Mouse (Mus musculus): ENCODE measurements around the gene Slco2b1.

Gene Slco2b1

DNA sequence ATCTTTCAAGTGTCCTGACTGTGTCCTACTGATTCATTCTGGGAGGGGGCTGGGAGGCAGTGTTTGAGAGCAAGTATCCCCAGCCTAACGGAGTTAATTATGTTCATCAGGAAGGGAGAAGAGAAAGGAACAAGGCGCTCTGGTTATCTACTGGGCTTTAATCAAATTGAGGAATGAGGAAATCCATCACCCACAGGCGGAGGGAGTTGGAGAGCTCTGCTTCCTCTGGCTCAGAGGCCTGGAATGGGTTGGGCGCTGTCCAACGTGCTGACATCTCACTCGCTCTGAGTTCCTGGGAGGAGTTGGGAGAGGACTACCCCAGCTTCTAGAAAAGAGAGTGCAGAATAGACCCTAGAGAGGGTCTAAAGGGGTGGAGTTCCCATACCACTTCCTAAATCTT lies 62.5 kb downstream of the Slco2b1 start:
- peak; percentile 83 for DNase-seq (ENCODE audit: low spot score)

DNA sequence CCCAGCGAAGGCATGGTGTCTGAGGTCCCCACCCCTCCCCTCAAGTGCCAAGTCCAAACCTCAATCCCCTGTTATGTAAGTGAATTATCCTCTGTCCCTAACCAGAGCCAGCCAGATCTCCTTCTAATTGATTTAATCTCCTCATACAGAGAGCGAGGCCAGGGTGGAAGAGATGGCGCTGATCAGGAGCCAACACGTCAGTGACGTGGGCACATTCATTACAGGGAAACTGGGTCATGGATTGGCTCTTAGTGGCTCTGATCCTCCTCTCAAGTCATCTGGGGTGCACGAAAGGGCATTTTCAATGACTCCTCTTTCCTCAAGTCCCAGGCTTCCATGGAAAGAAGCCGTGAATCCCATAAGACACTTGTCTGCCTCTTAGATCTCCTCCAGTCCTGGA lies 66.4 kb downstream of the Slco2b1 start:
- DNase-seq (ENCODE audit: low spot score) = no peak

DNA sequence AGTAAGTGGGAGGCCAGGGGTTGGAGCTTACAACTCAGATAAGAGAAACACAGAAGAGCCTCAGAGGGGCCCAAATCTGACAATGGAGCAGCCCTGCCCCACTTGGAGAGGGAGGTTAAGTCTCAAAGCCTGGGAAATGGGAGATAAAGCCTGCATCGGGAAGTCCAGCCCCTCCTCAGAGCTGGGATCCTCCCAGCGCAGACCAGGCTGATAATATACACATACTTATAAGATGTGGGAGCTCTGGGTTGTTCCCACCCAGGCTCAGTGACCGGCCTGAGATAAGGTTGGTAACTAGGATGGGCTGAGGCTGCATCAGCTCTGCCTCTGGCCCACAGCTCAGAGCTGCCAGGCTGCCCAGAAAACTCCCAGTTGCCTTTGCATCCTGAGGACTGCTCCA lies 69.1 kb downstream of the Slco2b1 start:
- DNase-seq (ENCODE audit: low spot score) = no peak

DNA sequence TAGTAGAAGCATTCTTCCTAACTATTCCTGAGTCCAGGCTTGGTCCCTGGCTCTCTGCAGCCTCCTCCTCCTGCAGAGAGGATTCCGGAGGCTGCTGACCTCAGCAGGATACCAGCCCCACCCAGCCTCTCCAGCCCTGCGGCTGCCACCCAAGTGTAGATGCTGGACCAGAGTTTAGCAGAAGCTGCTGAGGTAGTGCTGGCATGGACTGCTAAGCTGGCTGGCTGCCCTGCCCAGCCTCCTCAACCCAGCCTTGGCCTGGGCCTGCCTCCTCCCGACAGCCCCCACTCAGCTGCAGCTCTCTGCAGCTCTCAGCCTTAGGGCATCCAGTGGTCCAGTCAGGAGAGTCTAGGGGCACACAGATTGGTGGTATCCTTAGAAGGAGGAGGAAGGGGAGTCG lies 69.9 kb downstream of the Slco2b1 start:
- no peak for DNase-seq (ENCODE audit: low spot score)

DNA sequence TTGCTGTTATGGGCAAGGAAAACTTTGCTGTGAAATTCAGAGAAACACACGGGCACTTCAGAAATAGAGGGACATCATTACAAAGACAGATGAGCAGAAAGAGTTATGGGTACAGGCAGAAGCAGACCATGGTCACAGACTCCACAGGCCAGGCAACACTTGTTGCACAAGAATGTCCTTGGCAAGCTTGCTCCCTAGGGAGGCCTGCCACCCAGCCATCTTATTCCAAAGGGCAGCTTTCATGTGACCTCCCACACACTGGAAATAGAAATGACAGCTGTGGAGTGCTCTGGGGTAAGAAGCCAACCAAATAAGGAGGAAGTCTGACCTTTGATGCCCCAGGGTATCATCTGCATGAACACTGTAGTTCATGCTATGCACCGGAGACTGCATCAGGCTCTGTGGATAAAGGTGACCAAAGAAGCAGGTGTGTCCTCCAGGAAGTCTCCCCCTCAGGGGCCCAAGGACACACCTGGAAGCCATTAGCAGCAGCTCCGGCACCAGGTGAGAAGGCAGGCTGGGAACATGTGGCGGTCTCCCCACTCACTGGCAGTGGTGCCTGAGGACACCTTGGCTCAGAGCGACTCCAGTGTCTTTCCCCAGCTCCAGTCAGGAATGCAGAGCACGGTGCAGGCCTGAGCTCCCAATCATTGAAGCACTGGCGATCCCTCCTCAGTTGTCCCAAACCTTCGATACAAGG lies 77.0 kb downstream of the Slco2b1 start:
- no peak for DNase-seq (ENCODE audit: low spot score)

DNA sequence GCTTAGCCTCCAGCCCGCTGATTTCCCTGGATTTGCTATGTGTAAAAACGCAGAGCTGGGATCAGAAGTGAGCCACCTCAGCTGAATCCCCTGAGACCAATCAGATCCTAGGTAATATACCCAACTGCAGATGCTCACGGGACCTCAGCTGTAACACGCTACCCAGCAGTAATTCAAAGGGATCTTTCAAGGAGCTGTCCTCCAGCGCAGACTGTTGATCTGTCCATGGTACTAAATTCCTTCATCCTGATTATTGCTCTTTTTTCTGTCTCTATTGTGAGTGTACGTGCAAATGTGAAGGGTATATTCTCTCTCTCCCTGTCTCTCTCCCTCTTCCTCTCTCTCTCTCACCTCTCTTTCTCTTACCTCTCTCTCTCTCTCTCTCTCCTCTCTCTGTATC lies 78.9 kb downstream of the Slco2b1 start:
- DNase-seq (ENCODE audit: low spot score) = peak; percentile 73

DNA sequence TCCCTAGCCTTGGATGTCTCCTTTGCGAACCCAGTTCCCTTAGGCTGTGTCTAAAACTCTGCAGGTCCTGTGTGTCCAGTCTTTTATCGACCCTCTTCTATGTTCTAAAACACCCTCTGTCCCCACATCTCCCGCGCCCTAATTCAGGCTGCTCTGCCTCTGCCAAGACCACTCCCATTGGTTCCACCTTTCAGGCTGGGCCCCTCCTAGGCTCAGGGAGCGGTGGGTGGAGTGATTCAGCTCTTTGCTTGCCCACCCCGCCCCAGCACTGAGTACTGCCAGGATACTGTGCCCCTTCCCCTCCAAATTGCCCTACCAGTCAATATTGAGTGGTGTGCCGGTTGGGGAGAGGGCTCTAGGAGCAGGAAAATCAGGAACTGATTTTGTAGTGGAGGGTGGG lies 83.8 kb downstream of the Slco2b1 start:
- no peak for DNase-seq (ENCODE audit: low spot score)

DNA sequence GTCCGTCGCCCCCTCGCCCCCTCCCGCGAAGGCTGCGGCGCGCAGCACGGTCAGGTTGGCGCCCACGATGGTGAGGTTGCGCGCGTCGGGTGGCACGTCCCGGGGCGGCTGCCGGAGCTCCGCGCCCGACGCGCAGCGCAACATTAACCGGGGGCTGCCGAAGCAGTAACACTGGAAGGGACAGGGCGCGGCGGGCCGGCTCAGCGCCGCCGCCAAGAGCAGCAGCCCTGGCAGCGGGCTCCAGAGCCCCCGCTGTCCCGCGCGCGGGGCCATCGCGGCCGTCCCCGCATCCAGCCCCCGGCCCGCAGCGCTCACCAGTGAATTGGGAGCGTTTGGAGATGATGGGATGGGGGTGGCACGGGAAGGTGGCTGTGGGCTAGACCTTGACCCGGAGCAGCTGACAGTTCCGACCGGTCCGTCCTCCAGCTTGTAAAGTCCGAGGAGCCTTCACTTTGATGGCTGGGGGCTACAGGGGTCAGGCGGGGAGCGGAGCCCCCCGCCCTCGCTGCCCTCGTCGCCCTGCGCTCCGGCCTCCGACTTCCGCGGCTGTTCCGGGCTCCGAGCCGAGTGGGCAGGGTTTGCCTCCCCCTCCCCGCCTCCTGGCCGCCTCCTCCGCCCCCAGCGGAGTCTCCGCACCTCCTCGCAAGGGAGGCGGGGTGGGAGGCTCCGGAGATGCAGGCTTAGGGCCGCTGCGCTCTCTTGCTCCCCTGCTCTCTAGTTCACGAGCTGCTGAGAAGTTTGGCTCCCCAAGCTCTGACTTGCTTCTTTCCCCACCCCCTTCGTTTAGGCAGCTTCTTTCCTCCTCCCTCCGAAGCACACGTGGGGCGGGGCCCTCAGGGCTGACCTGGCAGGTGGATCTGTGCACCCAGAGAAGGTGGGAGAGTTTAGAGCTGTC lies 84.5 kb downstream of the Slco2b1 start, which contains the start of gene Tpbgl:
Gene Tpbgl, minus strand, starts transcription at position 728 of the 895 bp plus-strand sequence.
- peak; percentile 48 for DNase-seq (ENCODE audit: low spot score)

DNA sequence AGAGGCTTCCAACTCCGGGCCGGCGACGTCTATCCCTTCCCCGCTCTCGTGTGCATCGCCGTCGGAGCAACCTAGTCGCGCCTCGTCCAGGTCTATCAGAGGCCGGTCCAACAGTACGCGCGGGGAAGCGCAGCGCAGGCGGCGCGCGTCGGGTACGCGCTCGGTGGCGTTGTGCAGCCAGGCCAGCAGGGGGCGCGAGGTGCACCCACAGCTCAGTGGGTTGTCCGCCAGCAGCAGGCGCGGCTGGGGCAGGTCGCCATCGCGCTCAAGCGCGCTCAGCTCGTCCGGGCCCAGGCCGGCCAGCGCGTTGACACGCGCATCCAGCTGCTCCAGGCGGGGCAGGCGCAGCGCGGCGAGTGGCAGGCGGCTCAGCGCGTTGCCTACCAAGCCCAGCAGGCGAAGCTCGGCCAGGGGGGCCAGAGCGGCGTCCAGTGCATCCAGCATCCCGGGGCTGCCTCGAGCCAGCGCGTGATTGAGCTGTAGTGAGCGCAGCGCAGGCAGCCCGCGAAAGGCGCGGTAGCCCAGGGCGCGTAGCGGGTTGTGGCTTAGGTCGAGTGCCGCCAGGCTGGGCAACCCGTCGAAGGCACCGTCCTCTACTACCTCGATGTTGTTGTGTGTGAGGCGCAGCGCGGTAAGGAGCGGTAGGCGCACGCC lies 85.3 kb downstream of the Slco2b1 start:
- DNase-seq (ENCODE audit: low spot score) = peak; percentile 85

DNA sequence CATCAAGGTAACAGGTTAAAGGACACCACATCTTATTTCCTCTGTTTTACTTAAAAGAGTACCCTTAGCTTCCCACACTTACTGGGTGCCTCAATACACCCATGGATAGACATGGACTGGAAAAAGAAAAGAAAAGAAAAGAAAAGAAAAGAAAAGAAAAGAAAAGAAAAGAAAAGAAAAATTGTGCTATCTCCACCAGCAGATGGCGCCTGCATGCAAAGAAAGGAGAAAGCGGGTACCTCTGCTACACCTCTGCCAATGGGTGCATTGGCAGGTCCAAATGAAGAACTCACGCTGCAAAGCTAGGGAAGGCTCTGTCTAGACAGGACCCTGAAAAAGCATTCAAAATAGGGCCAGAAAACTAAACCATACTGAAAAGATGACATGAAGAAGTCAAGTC lies 92.3 kb downstream of the Slco2b1 start:
- DNase-seq (ENCODE audit: low spot score) = peak; percentile 64

DNA sequence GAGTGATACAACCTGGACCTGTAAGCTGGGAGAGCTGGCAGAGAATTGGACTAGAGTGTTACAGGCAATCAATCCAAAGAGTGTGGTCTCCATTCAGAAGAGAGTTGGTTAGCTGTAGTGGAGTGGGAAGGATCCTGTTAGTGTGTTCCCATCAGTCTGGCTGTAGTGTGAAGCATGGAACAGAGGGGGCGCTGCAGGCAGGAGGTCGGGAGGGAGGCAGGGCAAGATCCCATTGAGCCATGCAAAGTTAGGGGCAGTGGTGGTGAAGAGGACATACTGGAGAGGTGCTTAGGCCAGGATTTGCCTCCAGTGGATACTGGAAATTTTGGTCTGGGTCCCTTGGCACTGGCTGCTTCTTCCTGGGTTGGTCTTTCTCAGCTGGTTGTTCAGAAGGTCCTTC lies 92.9 kb downstream of the Slco2b1 start:
- DNase-seq (ENCODE audit: low spot score) = no peak

Measured in embryo, embryonic 10.5 days (tissue).